Mouse (Mus musculus) embryonic fibroblast, embryonic 13.5 days (primary cell): ENCODE data around the gene Slc4a5. TPM values are rescaled to one million over a fixed set of nuclear protein-coding genes. Genes with fewer than 3 reads are reported as not detected.

Source experiments
- H3K27ac ChIP-seq: 2 replicates; pipeline ENCODE4 v1.5.1; 2012; ENCODE audit warnings: low read length, control low read depth, inconsistent platforms; ENCODE audit not compliant: insufficient read depth
- H3K4me1 ChIP-seq: 2 replicates; pipeline ENCODE4 v1.6.1; 2011; ENCODE audit warnings: low read length; ENCODE audit not compliant: control insufficient read depth, insufficient read depth
- H3K4me3 ChIP-seq: 2 replicates; pipeline ENCODE4 v1.5.1; 2011; ENCODE audit warnings: mild to moderate bottlenecking, control low read depth, low read length; ENCODE audit not compliant: insufficient read depth
- CTCF ChIP-seq: IDR thresholded peaks from 2 replicates; pipeline ENCODE4 v1.5.1; 2011; ENCODE audit warnings: mild to moderate bottlenecking, control low read depth, low read length, moderate library complexity, borderline replicate concordance; ENCODE audit not compliant: insufficient read depth
- POLR2A ChIP-seq: IDR thresholded peaks from 2 replicates; pipeline ENCODE4 v1.6.1; 2011; ENCODE audit warnings: low read depth, mild to moderate bottlenecking, control low read depth, low read length, moderate library complexity
- polyA plus RNA-seq: library from polyadenylated mRNA; stranded (reverse); fragments of >200 nt; gene quantifications from 2 replicates; pipeline ENCODE4 v1.2.4, GENCODE M21; 2011; ENCODE audit warnings: low read depth; ENCODE audit not compliant: missing spikeins, insufficient read length

Gene Slc4a5
- not detected in 2 replicates for polyA plus RNA-seq

- no peak within 1 kb of the TSS for H3K27ac ChIP-seq
- no peak for TF ChIP-seq POLR2A
- TF ChIP-seq CTCF, result no peak
These were observed at the start of gene Slc4a5 for GRCm38 (mm10) chr6:83219814-83220213. Gene Slc4a5, plus strand, starts transcription at chr6:83219828.

GRCm38 (mm10) chr6:83169872-83170271 lies 49.8 kb upstream of the Slc4a5 start:
- peaks cover 3% of the 10 kb centered on the region; the same call in 1 of the 2 replicates for H3K4me1 ChIP-seq
- no peak overlapping the region for H3K4me3 ChIP-seq
- TF ChIP-seq CTCF (no peak), POLR2A (no peak)
- H3K27ac ChIP-seq, result no peak overlapping the region

More at GRCm38 (mm10) chr6:83219814-83220213, at the start of gene Slc4a5:
- Histone ChIP-seq H3K4me3 (no peak within 1 kb of the TSS), H3K4me1 (no peaks in the 10 kb centered on the region)

- peaks cover 3% of the 10 kb centered on the region; the same call in 1 of the 2 replicates for H3K4me1 ChIP-seq
- no peak for TF ChIP-seq POLR2A
- no peak for TF ChIP-seq CTCF
- H3K27ac ChIP-seq, result no peak overlapping the region
- H3K4me3 ChIP-seq, result no peak overlapping the region
These were observed 48.6 kb upstream of the Slc4a5 start for GRCm38 (mm10) chr6:83171063-83171462.

GRCm38 (mm10) chr6:83172240-83172920 lies 47.2 kb upstream of the Slc4a5 start:
- TF ChIP-seq CTCF, result no peak
- no peak for TF ChIP-seq POLR2A
- Histone ChIP-seq H3K4me3 (no peak overlapping the region), H3K27ac (no peak overlapping the region), H3K4me1 (peaks cover 3% of the 10 kb centered on the region; the same call in 1 of the 2 replicates)

- Histone ChIP-seq H3K27ac (no peak overlapping the region), H3K4me3 (no peak overlapping the region), H3K4me1 (no peaks in the 10 kb centered on the region)
- no peak for TF ChIP-seq POLR2A
- no peak for TF ChIP-seq CTCF
These were observed 43.6 kb upstream of the Slc4a5 start for GRCm38 (mm10) chr6:83175996-83176395.

- Histone ChIP-seq H3K4me1 (no peaks in the 10 kb centered on the region), H3K4me3 (no peak overlapping the region), H3K27ac (no peak overlapping the region)
- TF ChIP-seq CTCF (no peak), POLR2A (no peak)
These were observed 40.1 kb upstream of the Slc4a5 start for GRCm38 (mm10) chr6:83179390-83180117.

GRCm38 (mm10) chr6:83180605-83181004 lies 39.0 kb upstream of the Slc4a5 start:
- Histone ChIP-seq H3K4me1 (no peaks in the 10 kb centered on the region; the same call in 1 of the 2 replicates), H3K4me3 (no peak overlapping the region), H3K27ac (no peak overlapping the region)
- TF ChIP-seq CTCF, result no peak
- TF ChIP-seq POLR2A, result no peak

- TF ChIP-seq POLR2A (no peak), CTCF (peak; percentile 40; the same call in 1 of the 2 replicates)
- Histone ChIP-seq H3K4me1 (no peaks in the 10 kb centered on the region; the same call in 1 of the 2 replicates), H3K27ac (no peak overlapping the region), H3K4me3 (no peak overlapping the region)
These were observed 34.7 kb upstream of the Slc4a5 start for GRCm38 (mm10) chr6:83184858-83185435.

GRCm38 (mm10) chr6:83185895-83186861 lies 33.5 kb upstream of the Slc4a5 start:
- Histone ChIP-seq H3K27ac (no peak overlapping the region), H3K4me3 (no peak overlapping the region), H3K4me1 (no peaks in the 10 kb centered on the region; the same call in 1 of the 2 replicates)
- TF ChIP-seq CTCF, result no peak
- no peak for TF ChIP-seq POLR2A
